Comparison of ENCODE assay signal across 18 mouse cellular contexts in the genomic region with DNA sequence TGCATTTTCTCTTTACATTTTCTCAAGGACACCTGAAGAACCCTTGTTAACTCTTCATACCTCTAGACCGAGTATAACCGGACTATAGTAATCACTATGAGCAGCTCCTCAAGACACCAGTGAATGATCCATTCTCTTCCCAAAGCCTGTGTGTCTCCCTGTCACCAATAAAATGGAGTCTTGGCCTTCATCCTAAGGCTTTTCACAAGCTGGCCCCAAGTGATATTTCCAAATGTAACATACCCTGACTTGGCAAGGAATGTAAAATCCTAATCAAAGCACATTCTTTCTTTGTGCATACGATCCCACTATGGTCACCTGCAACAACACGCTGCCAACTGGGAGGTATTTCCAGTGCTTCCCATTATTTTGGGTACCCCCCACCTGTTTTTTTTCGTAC.
DNase-seq lines count a peak whose midpoint lies in the region; ATAC-seq lines count a peak whose summit lies in the region.
"Had no signal": no experiment of that assay in that cellular context is flagged by ENCODE, and none has a peak within 500 bp of the region (broad histone marks: within the 10 kb centered on the region; RNA-seq: fewer than 3 reads in every experiment).

No protein-coding gene starts in this region.

- no peak overlapping the region for H3K4me2 ChIP-seq in forebrain, embryonic 15.5 days (replicated peaks)
- no peak overlapping the region for H3K4me2 ChIP-seq in lung, embryonic 16.5 days (ENCODE audit: low read depth, low read length)
- H3K4me2 ChIP-seq: embryonic facial prominence, embryonic 12.5 days; embryonic facial prominence, embryonic 15.5 days; hindbrain, embryonic 12.5 days; hindbrain, embryonic 15.5 days had no signal

- no peaks in the 10 kb centered on the region for H3K9me3 ChIP-seq in forebrain, embryonic 15.5 days
- H3K9me3 ChIP-seq in forebrain, embryonic 10.5 days: no peaks in the 10 kb centered on the region
- H3K9me3 ChIP-seq in lung, embryonic 16.5 days (ENCODE audit: control insufficient read depth, low read length): no peaks in the 10 kb centered on the region
- H3K9me3 ChIP-seq: embryonic facial prominence, embryonic 12.5 days; embryonic facial prominence, embryonic 15.5 days; heart, embryonic 10.5 days; hindbrain, embryonic 12.5 days; hindbrain, embryonic 15.5 days had no signal

- peak overlapping the region; percentile 69 for H3K27ac ChIP-seq in forebrain, embryonic 15.5 days (replicated peaks)
- H3K27ac ChIP-seq in forebrain, embryonic 10.5 days: no peak overlapping the region
- no peak overlapping the region for H3K27ac ChIP-seq in lung, embryonic 16.5 days (ENCODE audit: low read length)
- H3K27ac ChIP-seq: embryonic facial prominence, embryonic 12.5 days; embryonic facial prominence, embryonic 15.5 days; heart, embryonic 10.5 days; hindbrain, embryonic 12.5 days had no signal

- H3K4me3 ChIP-seq in forebrain, embryonic 15.5 days: no peak overlapping the region
- no peak overlapping the region for H3K4me3 ChIP-seq in forebrain, embryonic 10.5 days
- no peak overlapping the region for H3K4me3 ChIP-seq in lung, embryonic 16.5 days (ENCODE audit: low read length)
- H3K4me3 ChIP-seq: embryonic facial prominence, embryonic 12.5 days; embryonic facial prominence, embryonic 15.5 days; heart, embryonic 10.5 days; hindbrain, embryonic 12.5 days; hindbrain, embryonic 15.5 days had no signal

- DNase-seq in forebrain, embryonic 10.5 days (ENCODE audit: extremely low spot score, low spot score): no peak
- peak; percentile 55 for DNase-seq in heart, adult 11 months
- DNase-seq in heart, adult 9 months (ENCODE audit: low spot score in 2 of 2): no peak
- no peak for DNase-seq in lung, adult 18-20 months
- no peak for DNase-seq in right cerebral cortex, adult 18-20 months
- DNase-seq: B cell, adult 2 months; gastrocnemius, postnatal 36 days had no signal

- H3K36me3 ChIP-seq in forebrain, embryonic 15.5 days: no peaks in the 10 kb centered on the region; the same call in 1 of the 2 replicates
- 0 out of 2 replicates have a peak, but pooled peaks cover 8% of the 10 kb centered on the region for H3K36me3 ChIP-seq in forebrain, embryonic 10.5 days (replicated peaks)
- no peaks in the 10 kb centered on the region for H3K36me3 ChIP-seq in lung, embryonic 16.5 days (ENCODE audit: control insufficient read depth, insufficient read depth, low read length)
- H3K36me3 ChIP-seq: embryonic facial prominence, embryonic 15.5 days; G1E; hindbrain, embryonic 15.5 days had no signal

- H3K4me1 ChIP-seq in forebrain, embryonic 15.5 days: peaks cover 47% of the 10 kb centered on the region
- H3K4me1 ChIP-seq in forebrain, embryonic 10.5 days: no peaks in the 10 kb centered on the region
- peaks cover 9% of the 10 kb centered on the region for H3K4me1 ChIP-seq in lung, embryonic 16.5 days (replicated peaks; ENCODE audit: control insufficient read depth, insufficient read depth, low read length)
- H3K4me1 ChIP-seq: embryonic facial prominence, embryonic 12.5 days; embryonic facial prominence, embryonic 15.5 days; hindbrain, embryonic 12.5 days had no signal

- no peaks in the 10 kb centered on the region for H3K27me3 ChIP-seq in forebrain, embryonic 15.5 days
- no peaks in the 10 kb centered on the region for H3K27me3 ChIP-seq in forebrain, embryonic 10.5 days (ENCODE audit: poor library complexity, severe bottlenecking)
- H3K27me3 ChIP-seq in lung, embryonic 16.5 days (ENCODE audit: control insufficient read depth, insufficient read depth, low read depth, low read length): no peaks in the 10 kb centered on the region
- H3K27me3 ChIP-seq: CH12.LX; embryonic facial prominence, embryonic 12.5 days; embryonic facial prominence, embryonic 15.5 days; hindbrain, embryonic 12.5 days; hindbrain, embryonic 15.5 days; Patski had no signal

- no peak for ATAC-seq in forebrain, embryonic 15.5 days (replicated peaks)
- peak; percentile 41; the same call in 1 of the 2 replicates for ATAC-seq in lung, embryonic 16.5 days (ENCODE audit: low read depth)
- ATAC-seq: intestine, postnatal 0 days; Patski had no signal

- no peak overlapping the region for H3K9ac ChIP-seq in forebrain, embryonic 15.5 days (replicated peaks)
- H3K9ac ChIP-seq in lung, embryonic 16.5 days (ENCODE audit: low read length): no peak overlapping the region
- H3K9ac ChIP-seq: embryonic facial prominence, embryonic 12.5 days; embryonic facial prominence, embryonic 15.5 days; hindbrain, embryonic 12.5 days; hindbrain, embryonic 15.5 days had no signal

- 61% methylated on average over 5 of the region's 5 CpGs for WGBS in forebrain, embryonic 15.5 days
- WGBS in forebrain, embryonic 10.5 days: 93% methylated on average over 5 of the region's 5 CpGs
- WGBS in lung, embryonic 16.5 days: 64% methylated on average over 5 of the region's 5 CpGs
